Mouse (Mus musculus): ENCODE results near the gene Cry1. TPM values are rescaled to one million over a fixed set of nuclear protein-coding genes. Genes with fewer than 3 reads are reported as not detected.
A peak's percentile ranks its signal among the peaks of the same experiment; 100 is the strongest.

The Cry1 gene
- polyA plus RNA-seq, 1 experiment from 2014 or later, result 16.7 TPM

DNA sequence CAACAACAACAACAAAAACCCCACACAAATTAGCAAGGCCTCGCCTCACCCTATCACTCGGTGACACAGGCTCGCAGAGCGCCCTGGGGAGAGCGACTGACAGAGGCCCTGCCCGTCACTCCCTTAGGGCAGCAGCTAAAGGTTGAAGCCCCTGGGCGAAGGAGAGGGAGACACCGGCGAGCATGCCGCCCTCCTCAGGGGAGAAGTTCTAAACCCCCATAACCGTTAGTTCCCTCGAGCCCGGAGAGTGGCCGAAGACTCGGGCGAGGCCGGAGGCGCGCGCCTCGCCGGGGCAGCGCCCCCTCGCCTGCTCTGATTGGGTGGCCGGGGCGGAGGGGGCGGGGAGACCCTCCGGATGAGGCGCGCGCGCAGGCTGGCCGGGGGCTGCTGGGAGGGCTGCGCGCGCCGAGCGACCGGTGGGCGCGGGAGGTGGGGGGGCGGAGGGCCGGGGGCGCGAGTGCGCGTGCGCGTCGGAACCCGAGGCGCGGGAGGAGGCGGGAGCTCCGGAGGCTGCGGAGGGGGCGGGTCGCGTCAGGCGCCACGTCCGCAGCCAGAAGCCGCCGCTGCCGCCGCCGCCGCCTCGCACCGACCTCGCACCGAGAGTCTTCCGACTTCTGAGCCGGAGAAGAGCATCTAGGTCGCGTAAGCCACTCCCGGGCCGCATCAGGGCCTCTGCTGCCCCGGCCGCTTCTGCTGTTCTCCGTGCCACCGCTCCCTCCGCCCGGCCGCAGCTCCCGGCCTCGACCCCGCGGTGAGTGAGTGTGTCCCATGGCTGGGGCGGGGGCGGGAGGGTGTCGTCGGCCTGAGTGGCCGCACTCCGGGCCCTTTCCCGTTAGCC, 82.4 kb downstream of the Cry1 start, which contains the start of the genes Fhl4 and Tmem263:
Gene Fhl4, minus strand, starts transcription at position 249 of the 838 bp plus-strand sequence.
Gene Tmem263, plus strand, starts transcription at position 381 of the 838 bp plus-strand sequence.
- peak within 1 kb of the TSS; percentile 92 for H3K4me3 ChIP-seq (ENCODE audit: low read depth, low read length)
- DNase-seq (ENCODE audit: low spot score) (peak; percentile 87), ATAC-seq (ENCODE audit: low FRiP score, low TSS enrichment) (peak; percentile 96)
- H3K4me2 ChIP-seq (replicated peaks; ENCODE audit: low read depth), result peak within 1 kb of the TSS; percentile 68
- peak within 1 kb of the TSS; percentile 93 for H3K9ac ChIP-seq (ENCODE audit: low read length)
- H3K4me1 ChIP-seq (replicated peaks; ENCODE audit: control insufficient read depth, insufficient read depth), result no peaks in the 10 kb centered on the region
- H3K27me3 ChIP-seq (ENCODE audit: control insufficient read depth, insufficient read depth, low read length), result no peaks in the 10 kb centered on the region
- no peaks in the 10 kb centered on the region for H3K36me3 ChIP-seq (ENCODE audit: control insufficient read depth, insufficient read depth, low read length)
- H3K27ac ChIP-seq (replicated peaks), result peak within 1 kb of the TSS; percentile 89
- TF ChIP-seq CTCF (IDR thresholded peaks at IDR 0.05; ENCODE audit: low read depth), result peak; percentile 39
- no peak for TF ChIP-seq EP300 (optimal IDR thresholded peaks at IDR 0.05)
- 0% methylated on average over 51 of the region's 96 CpGs for WGBS
- no peaks in the 10 kb centered on the region for H3K9me3 ChIP-seq (ENCODE audit: control insufficient read depth, low read length)

DNA sequence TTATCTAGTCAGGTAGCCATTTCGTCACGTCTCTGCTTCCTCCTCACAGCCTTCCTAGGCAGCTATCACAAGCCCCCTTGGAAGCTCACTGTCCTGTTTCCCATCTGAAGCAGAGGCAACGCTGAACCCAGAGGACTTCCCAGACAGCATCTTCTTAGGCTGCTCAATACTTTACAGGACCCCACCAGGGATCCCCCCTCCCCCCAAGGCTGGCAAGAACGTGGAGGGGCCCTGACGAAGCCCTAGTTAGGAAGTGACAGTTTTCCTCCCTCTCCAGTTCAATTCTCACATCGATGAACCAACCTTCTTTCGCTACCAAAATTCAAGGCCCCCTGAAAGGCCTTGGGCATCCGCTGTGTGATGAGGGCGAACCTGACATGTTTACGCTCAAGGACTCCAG, 83.0 kb downstream of the Cry1 start:
- Histone ChIP-seq H3K4me1 (replicated peaks; ENCODE audit: control insufficient read depth, insufficient read depth) (no peaks in the 10 kb centered on the region), H3K27ac (replicated peaks) (peak overlapping the region; percentile 89), H3K4me3 (ENCODE audit: low read depth, low read length) (peak overlapping the region; percentile 92), H3K27me3 (ENCODE audit: control insufficient read depth, insufficient read depth, low read length) (no peaks in the 10 kb centered on the region), H3K9ac (ENCODE audit: low read length) (peak overlapping the region; percentile 93), H3K36me3 (ENCODE audit: control insufficient read depth, insufficient read depth, low read length) (no peaks in the 10 kb centered on the region), H3K9me3 (ENCODE audit: control insufficient read depth, low read length) (no peaks in the 10 kb centered on the region), H3K4me2 (replicated peaks; ENCODE audit: low read depth) (peak overlapping the region; percentile 68)
- ATAC-seq (ENCODE audit: low FRiP score, low TSS enrichment) (0 out of 2 replicates have a peak, but pooled peaks have one; percentile 7), DNase-seq (ENCODE audit: low spot score) (peak; percentile 21)
- WGBS, result 2% methylated on average over 10 of the region's 10 CpGs
- TF ChIP-seq EP300 (optimal IDR thresholded peaks at IDR 0.05), result no peak
- TF ChIP-seq CTCF (IDR thresholded peaks at IDR 0.05; ENCODE audit: low read depth), result no peak

Other genes starting within 250 kb of the Cry1 start
- gene Fhl4, start 82.6 kb downstream of the Cry1 start, polyA plus RNA-seq (2015; fragmentation: Nextera tagmentation; extraction: Ambion mirVana), result 0.46 and 0.50 TPM in 2 replicates
- 26.2 and 29.1 TPM in 2 replicates for gene Tmem263, start 82.4 kb downstream of the Cry1 start, polyA plus RNA-seq (2015; fragmentation: Nextera tagmentation; extraction: Ambion mirVana)
- gene Mterf2, start 57.0 kb downstream of the Cry1 start, polyA plus RNA-seq (2015; fragmentation: Nextera tagmentation; extraction: Ambion mirVana), result 5.4 and 7.2 TPM in 2 replicates
- gene Btbd11, start 201.8 kb upstream of the Cry1 start, polyA plus RNA-seq (2015; fragmentation: Nextera tagmentation; extraction: Ambion mirVana), result 1.8 and 1.9 TPM in 2 replicates